Mouse (Mus musculus) intestine, embryonic 15.5 days (tissue): ENCODE data around the gene Cdkn1b. TPM values are rescaled to one million over a fixed set of nuclear protein-coding genes. Genes with fewer than 3 reads are reported as not detected.
A peak's percentile ranks its signal among the peaks of the same experiment; 100 is the strongest.

Experiments
- ATAC-seq: fragments of 200-750 bp; cut with Nextera tagmentation; 2 replicates; pipeline ENCODE4 v1.8.0; 2017; ENCODE audit warnings: moderate TSS enrichment, moderate library complexity
- H3K27ac ChIP-seq: fragments of 300-500 bp; sonication (generic); 2 replicates; pipeline ENCODE4 v1.5.1; 2015; ENCODE audit warnings: mild to moderate bottlenecking, inconsistent platforms
- H3K27me3 ChIP-seq: fragments of 300-500 bp; sonication (generic); replicated peaks from 2 replicates; pipeline ENCODE4 v1.6.1; 2015; ENCODE audit warnings: inconsistent platforms
- H3K36me3 ChIP-seq: fragments of 300-500 bp; sonication (generic); 2 replicates; pipeline ENCODE4 v1.6.1; 2015; ENCODE audit warnings: inconsistent platforms
- H3K4me1 ChIP-seq: fragments of 300-500 bp; sonication (generic); replicated peaks from 2 replicates; pipeline ENCODE4 v1.6.1; 2015; ENCODE audit warnings: inconsistent platforms
- H3K4me2 ChIP-seq: fragments of 300-500 bp; sonication (generic); replicated peaks from 2 replicates; pipeline ENCODE4 v1.6.1; 2015; ENCODE audit warnings: mild to moderate bottlenecking, inconsistent platforms
- H3K4me3 ChIP-seq: fragments of 300-500 bp; sonication (generic); replicated peaks from 2 replicates; pipeline ENCODE4 v1.5.1; 2015; ENCODE audit warnings: inconsistent platforms
- H3K9ac ChIP-seq: fragments of 300-500 bp; sonication (generic); 2 replicates; pipeline ENCODE4 v1.6.1; 2015; ENCODE audit warnings: inconsistent platforms
- H3K9me3 ChIP-seq: fragments of 300-500 bp; sonication (generic); 2 replicates; pipeline ENCODE4 v1.6.1; 2016; ENCODE audit warnings: inconsistent platforms
- WGBS: fragments of 180-500 bp; shearing (Covaris S2); methylation state at CpG from one replicate; pipeline ENCODE4 v1.1.7; 2015; 5-methylcytosine and 5-hydroxymethylcytosine counted together
- polyA plus RNA-seq: library from polyadenylated mRNA; unstranded; fragments of >200 nt; fragmentation: Nextera tagmentation; extraction: Ambion mirVana; gene quantifications from 2 replicates; pipeline ENCODE4 v1.2.1, GENCODE M21; 2015

Cdkn1b gene
- polyA plus RNA-seq, 1 experiment from 2014 or later = 15.9 TPM

- Histone ChIP-seq H3K36me3 (no peaks in the 10 kb centered on the region), H3K27me3 (no peaks in the 10 kb centered on the region), H3K9me3 (no peaks in the 10 kb centered on the region), H3K4me1 (peaks cover 18% of the 10 kb centered on the region), H3K4me3 (peak overlapping the region; percentile 57), H3K27ac (peak overlapping the region; percentile 100), H3K4me2 (peak overlapping the region; percentile 93), H3K9ac (peak overlapping the region; percentile 76)
- ATAC-seq = no peak
- whole genome bisulfite sequencing = 44% methylated on average over 3 of the region's 3 CpGs
These were observed 6.1 kb downstream of the Cdkn1b start for GRCm38 (mm10) chr6:134926338-134926705.

- Histone ChIP-seq H3K4me1 (peaks cover 18% of the 10 kb centered on the region), H3K27ac (peak overlapping the region; percentile 100), H3K9ac (peak overlapping the region; percentile 76), H3K4me2 (peak overlapping the region; percentile 93), H3K27me3 (no peaks in the 10 kb centered on the region), H3K9me3 (no peaks in the 10 kb centered on the region), H3K4me3 (peak overlapping the region; percentile 57), H3K36me3 (no peaks in the 10 kb centered on the region)
- 2% methylated on average over 63 of the region's 63 CpGs for WGBS
- ATAC-seq = peak; percentile 44
These were observed 6.8 kb downstream of the Cdkn1b start for GRCm38 (mm10) chr6:134926803-134927594.

GRCm38 (mm10) chr6:134927595-134928095 lies 7.4 kb downstream of the Cdkn1b start:
- no peaks in the 10 kb centered on the region for H3K9me3 ChIP-seq
- ATAC-seq = peak; percentile 29
- peak overlapping the region; percentile 93 for H3K4me2 ChIP-seq
- no peaks in the 10 kb centered on the region for H3K36me3 ChIP-seq
- peaks cover 18% of the 10 kb centered on the region for H3K4me1 ChIP-seq
- peak overlapping the region; percentile 57 for H3K4me3 ChIP-seq
- H3K27ac ChIP-seq = peak overlapping the region; percentile 100
- H3K9ac ChIP-seq = peak overlapping the region; percentile 76
- H3K27me3 ChIP-seq = no peaks in the 10 kb centered on the region
- WGBS = 1% methylated on average over 13 of the region's 13 CpGs

DNA sequence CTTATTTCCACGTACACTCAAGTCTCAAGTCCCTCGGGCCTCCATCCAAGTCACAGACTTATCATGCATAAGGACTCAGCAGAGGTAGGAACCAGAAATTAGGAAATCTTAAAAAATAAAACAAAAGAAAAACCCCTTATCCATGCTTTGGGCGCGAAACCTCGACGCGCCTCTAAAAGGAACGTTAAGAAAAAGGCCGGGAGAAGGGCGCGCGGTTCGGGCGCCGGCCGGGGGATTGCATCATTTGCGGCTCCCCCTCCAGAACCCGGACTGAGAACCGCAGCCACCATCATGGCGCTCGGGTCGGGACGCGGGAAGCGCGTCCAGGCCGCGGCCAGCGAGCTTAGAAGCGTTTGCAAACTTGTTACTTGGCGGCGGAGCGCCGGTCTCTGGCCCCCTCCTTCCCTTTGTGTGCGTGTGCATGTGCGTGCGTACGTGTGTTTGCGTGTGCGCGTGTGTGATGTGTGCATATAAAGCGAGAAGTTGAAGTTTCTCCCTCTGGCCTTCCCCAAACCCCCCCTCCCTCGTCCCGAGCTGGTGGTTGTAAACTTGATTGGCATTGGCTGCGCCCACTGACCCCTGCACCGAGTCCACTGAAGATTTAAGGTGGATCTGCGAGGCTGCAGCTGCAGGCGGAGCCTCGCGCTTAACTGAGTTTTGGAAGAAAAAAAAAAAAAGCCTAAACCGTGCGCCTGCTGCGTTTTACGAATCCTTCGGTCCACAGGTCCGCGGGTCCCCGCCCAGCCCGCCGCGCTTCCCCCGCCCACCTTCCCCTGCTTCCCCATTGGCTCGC lies 8.1 kb downstream of the Cdkn1b start:
- Histone ChIP-seq H3K4me3 (peak overlapping the region; percentile 57), H3K4me2 (peak overlapping the region; percentile 93), H3K27me3 (no peaks in the 10 kb centered on the region), H3K4me1 (peaks cover 19% of the 10 kb centered on the region), H3K9ac (peak overlapping the region; percentile 76), H3K27ac (peak overlapping the region; percentile 100), H3K36me3 (no peaks in the 10 kb centered on the region), H3K9me3 (no peaks in the 10 kb centered on the region)
- under 1% methylated on average over 63 of the region's 63 CpGs for WGBS
- peak; percentile 95 for ATAC-seq

DNA sequence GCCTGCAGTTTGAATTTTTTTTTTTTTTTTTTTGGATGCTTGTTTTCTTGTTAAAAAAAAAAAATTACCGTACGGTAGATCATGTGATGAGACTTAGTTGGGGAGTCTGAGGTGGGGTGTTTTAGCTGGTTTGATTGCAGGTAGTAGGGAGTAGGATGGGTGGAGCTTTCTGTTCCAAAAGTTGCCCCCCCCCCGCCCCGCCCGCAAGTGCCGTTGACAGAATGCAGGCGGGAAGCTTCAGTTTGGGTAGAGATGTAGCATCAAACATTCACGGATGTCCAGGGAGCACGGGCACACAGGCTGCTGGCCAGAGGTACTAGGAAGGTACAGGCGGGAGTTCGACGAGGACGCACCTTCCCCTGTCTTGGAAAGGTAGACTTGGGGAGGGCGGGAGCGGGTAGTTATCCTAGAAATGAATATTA lies 8.7 kb downstream of the Cdkn1b start:
- H3K4me1 ChIP-seq = peaks cover 13% of the 10 kb centered on the region
- WGBS = 0% methylated on average over 15 of the region's 15 CpGs
- ATAC-seq = peak; percentile 44

GRCm38 (mm10) chr6:134929926-134930325 lies 9.7 kb downstream of the Cdkn1b start:
- H3K4me1 ChIP-seq = peaks cover 13% of the 10 kb centered on the region
- no peaks in the 10 kb centered on the region for H3K27me3 ChIP-seq
- no peak overlapping the region for H3K27ac ChIP-seq
- ATAC-seq = no peak
- no peaks in the 10 kb centered on the region for H3K36me3 ChIP-seq
- H3K9ac ChIP-seq = peak overlapping the region; percentile 37; the same call in 1 of the 2 replicates
- peak overlapping the region; percentile 57 for H3K4me3 ChIP-seq
- no peaks in the 10 kb centered on the region for H3K9me3 ChIP-seq
- 37% methylated on average over 4 of the region's 4 CpGs for WGBS
- peak overlapping the region; percentile 93 for H3K4me2 ChIP-seq

More for the DNA sequence above, 8.7 kb downstream of the Cdkn1b start:
- no peaks in the 10 kb centered on the region for H3K36me3 ChIP-seq
- H3K27ac ChIP-seq = peak overlapping the region; percentile 100
- peak overlapping the region; percentile 93 for H3K4me2 ChIP-seq
- H3K27me3 ChIP-seq = no peaks in the 10 kb centered on the region
- H3K4me3 ChIP-seq = peak overlapping the region; percentile 57
- H3K9me3 ChIP-seq = no peaks in the 10 kb centered on the region
- peak overlapping the region; percentile 32; the same call in 1 of the 2 replicates for H3K9ac ChIP-seq

DNA sequence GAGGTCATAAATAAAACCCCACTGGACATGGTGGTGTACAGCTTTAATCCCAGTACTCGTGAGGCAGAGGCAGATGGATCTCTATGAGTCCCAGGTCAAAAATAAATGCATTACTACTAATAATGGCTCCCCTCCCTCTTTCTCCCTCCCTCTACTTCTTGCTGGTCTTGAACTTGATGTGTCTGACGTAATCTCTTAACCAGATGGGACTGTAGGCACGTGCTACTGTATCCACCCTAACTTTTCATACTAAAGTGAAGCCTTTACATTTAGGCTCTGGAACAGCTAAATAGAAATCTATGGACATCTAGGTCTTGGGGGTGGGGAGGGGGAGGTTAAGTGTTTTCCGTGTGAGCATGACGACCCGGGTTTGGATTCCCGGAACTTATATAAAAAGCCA lies 10.2 kb downstream of the Cdkn1b start:
- 0 out of 2 replicates have a peak overlapping the region, but pooled peaks have one; percentile 37 for H3K9ac ChIP-seq
- peaks cover 13% of the 10 kb centered on the region for H3K4me1 ChIP-seq
- no peak overlapping the region for H3K27ac ChIP-seq
- H3K4me2 ChIP-seq = peak overlapping the region; percentile 93
- peak overlapping the region; percentile 57 for H3K4me3 ChIP-seq
- no peaks in the 10 kb centered on the region for H3K9me3 ChIP-seq
- 78% methylated on average over 7 of the region's 7 CpGs for WGBS
- no peak for ATAC-seq
- H3K27me3 ChIP-seq = no peaks in the 10 kb centered on the region
- no peaks in the 10 kb centered on the region for H3K36me3 ChIP-seq

DNA sequence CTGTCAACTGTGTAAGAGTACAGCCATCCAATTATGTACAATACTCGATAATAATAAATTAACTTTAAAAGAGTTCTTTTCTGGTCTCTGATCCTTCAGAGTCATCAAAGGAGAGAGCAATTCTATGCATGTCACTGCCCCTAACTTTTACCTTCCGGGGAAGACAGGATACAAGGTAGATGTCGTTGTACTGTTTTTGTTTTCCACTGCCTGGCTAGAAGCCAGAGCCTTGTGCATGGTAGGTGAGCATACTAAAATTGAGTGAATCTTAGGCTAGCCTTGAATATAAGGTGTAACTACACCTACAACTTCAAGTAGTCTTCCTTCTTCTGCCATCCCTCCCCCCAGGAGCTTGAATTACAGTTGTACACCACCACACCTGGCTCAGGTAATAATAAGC lies 10.9 kb downstream of the Cdkn1b start:
- Histone ChIP-seq H3K36me3 (no peaks in the 10 kb centered on the region), H3K9ac (no peak overlapping the region), H3K9me3 (no peaks in the 10 kb centered on the region), H3K4me3 (no peak overlapping the region), H3K27me3 (no peaks in the 10 kb centered on the region), H3K4me2 (no peak overlapping the region), H3K27ac (no peak overlapping the region), H3K4me1 (peaks cover 13% of the 10 kb centered on the region)
- WGBS = 84% methylated on average over 3 of the region's 3 CpGs
- no peak for ATAC-seq

GRCm38 (mm10) chr6:134932486-134933206 lies 12.4 kb downstream of the Cdkn1b start:
- Histone ChIP-seq H3K4me2 (no peak overlapping the region), H3K9ac (no peak overlapping the region), H3K4me1 (peaks cover 10% of the 10 kb centered on the region), H3K27me3 (no peaks in the 10 kb centered on the region), H3K27ac (no peak overlapping the region), H3K4me3 (no peak overlapping the region), H3K36me3 (no peaks in the 10 kb centered on the region), H3K9me3 (no peaks in the 10 kb centered on the region)
- WGBS = 61% methylated on average over 12 of the region's 12 CpGs
- no peak for ATAC-seq

GRCm38 (mm10) chr6:134933207-134933558 lies 13.0 kb downstream of the Cdkn1b start:
- no peak for ATAC-seq
- Histone ChIP-seq H3K4me2 (no peak overlapping the region), H3K9me3 (no peaks in the 10 kb centered on the region), H3K9ac (no peak overlapping the region), H3K4me3 (no peak overlapping the region), H3K27ac (no peak overlapping the region), H3K27me3 (no peaks in the 10 kb centered on the region), H3K4me1 (peaks cover 10% of the 10 kb centered on the region), H3K36me3 (no peaks in the 10 kb centered on the region)
- WGBS = 69% methylated on average over 2 of the region's 2 CpGs

GRCm38 (mm10) chr6:134934305-134934704 lies 14.1 kb downstream of the Cdkn1b start:
- WGBS = 94% methylated on average over 5 of the region's 5 CpGs
- Histone ChIP-seq H3K36me3 (no peaks in the 10 kb centered on the region), H3K27me3 (no peaks in the 10 kb centered on the region), H3K9me3 (no peaks in the 10 kb centered on the region), H3K27ac (no peak overlapping the region), H3K9ac (no peak overlapping the region), H3K4me3 (no peak overlapping the region), H3K4me1 (peaks cover 10% of the 10 kb centered on the region), H3K4me2 (no peak overlapping the region)
- no peak for ATAC-seq

- Histone ChIP-seq H3K4me1 (no peaks in the 10 kb centered on the region), H3K9me3 (no peaks in the 10 kb centered on the region), H3K9ac (no peak overlapping the region), H3K36me3 (peaks cover 3% of the 10 kb centered on the region; the same call in 1 of the 2 replicates), H3K4me3 (no peak overlapping the region), H3K27ac (no peak overlapping the region), H3K4me2 (no peak overlapping the region), H3K27me3 (no peaks in the 10 kb centered on the region)
- no peak for ATAC-seq
- WGBS = 79% methylated on average over 4 of the region's 4 CpGs
These were observed 19.6 kb downstream of the Cdkn1b start for GRCm38 (mm10) chr6:134939781-134940180.
